Mouse (Mus musculus) heart, embryonic 11.5 days (tissue): Measurements from ENCODE around the gene Lrrc1. TPM values are rescaled to one million over a fixed set of nuclear protein-coding genes. Genes with fewer than 3 reads are reported as not detected.

Experiments used
- ATAC-seq: fragments of 200-750 bp; cut with Nextera tagmentation; replicated peaks from 2 replicates; pipeline ENCODE4 v1.8.0; 2017; ENCODE audit warnings: moderate library complexity; ENCODE audit not compliant: insufficient number of reproducible peaks, low FRiP score, low TSS enrichment
- H3K27ac ChIP-seq: fragments of 300-500 bp; sonication (generic); 2 replicates; pipeline ENCODE4 v1.5.1; 2014; ENCODE audit warnings: mild to moderate bottlenecking, low read depth, low read length
- H3K27me3 ChIP-seq: fragments of 300-500 bp; sonication (generic); 2 replicates; pipeline ENCODE4 v1.6.1; 2014; ENCODE audit warnings: mild to moderate bottlenecking, low read length, mixed read lengths; ENCODE audit not compliant: control insufficient read depth, insufficient read depth
- H3K36me3 ChIP-seq: fragments of 300-500 bp; sonication (generic); 2 replicates; pipeline ENCODE4 v1.6.1; 2014; ENCODE audit warnings: mild to moderate bottlenecking, low read length, moderate library complexity, mixed read lengths; ENCODE audit not compliant: control insufficient read depth, insufficient read depth
- H3K4me1 ChIP-seq: fragments of 300-500 bp; sonication (generic); 2 replicates; pipeline ENCODE4 v1.6.1; 2014; ENCODE audit warnings: low read length; ENCODE audit not compliant: control insufficient read depth, insufficient read depth
- H3K4me2 ChIP-seq: fragments of 300-500 bp; sonication (generic); 2 replicates; pipeline ENCODE4 v1.6.1; 2014; ENCODE audit warnings: mild to moderate bottlenecking, moderate library complexity
- H3K4me3 ChIP-seq: fragments of 300-500 bp; sonication (generic); 2 replicates; pipeline ENCODE4 v1.5.1; 2014; ENCODE audit warnings: low read depth, low read length
- H3K9ac ChIP-seq: fragments of 300-500 bp; sonication (generic); 2 replicates; pipeline ENCODE4 v1.6.1; 2014; ENCODE audit warnings: mild to moderate bottlenecking, low read depth, low read length, moderate library complexity
- H3K9me3 ChIP-seq: fragments of 300-500 bp; sonication (generic); replicated peaks from 2 replicates; pipeline ENCODE4 v1.6.1; 2016; ENCODE audit warnings: low read length; ENCODE audit not compliant: control insufficient read depth
- WGBS: fragments of 180-500 bp; shearing (Covaris S2); extraction: QIAGEN DNeasy Blood & Tissue Kit; methylation state at CpG from one replicate; pipeline ENCODE4 v1.1.7; 2014; ENCODE audit not compliant: insufficient replicate concordance; 5-methylcytosine and 5-hydroxymethylcytosine counted together
- polyA plus RNA-seq: library from polyadenylated mRNA; unstranded; fragments of >200 nt; fragmentation: Nextera tagmentation; extraction: Ambion mirVana; gene quantifications from 2 replicates; pipeline ENCODE4 v1.2.1, GENCODE M21; 2014

The Lrrc1 gene
- polyA plus RNA-seq, 1 experiment from 2014 or later = 13.4 TPM

DNA sequence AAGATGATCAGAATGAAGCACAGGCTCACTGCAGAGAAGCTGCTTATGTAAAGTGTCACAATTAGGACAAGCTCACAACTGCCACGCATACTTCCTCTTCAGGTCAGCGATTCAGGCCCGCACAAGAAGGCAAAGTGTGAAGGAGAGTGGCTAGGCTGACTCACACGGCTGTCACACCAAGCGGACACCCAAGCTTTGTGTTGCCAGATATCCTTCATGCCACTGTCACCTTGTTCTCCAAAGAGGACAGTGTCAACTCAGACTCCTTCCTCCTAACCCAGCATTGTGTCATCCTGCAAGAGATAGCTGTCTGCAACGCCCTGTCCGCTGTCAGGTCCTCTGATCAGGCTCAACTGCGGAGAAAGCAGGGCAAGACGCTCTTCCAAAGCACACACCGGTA, 7.3 kb downstream of the Lrrc1 start:
- WGBS = 44% methylated on average over 10 of the region's 10 CpGs
- no peaks in the 10 kb centered on the region for H3K9me3 ChIP-seq

DNA sequence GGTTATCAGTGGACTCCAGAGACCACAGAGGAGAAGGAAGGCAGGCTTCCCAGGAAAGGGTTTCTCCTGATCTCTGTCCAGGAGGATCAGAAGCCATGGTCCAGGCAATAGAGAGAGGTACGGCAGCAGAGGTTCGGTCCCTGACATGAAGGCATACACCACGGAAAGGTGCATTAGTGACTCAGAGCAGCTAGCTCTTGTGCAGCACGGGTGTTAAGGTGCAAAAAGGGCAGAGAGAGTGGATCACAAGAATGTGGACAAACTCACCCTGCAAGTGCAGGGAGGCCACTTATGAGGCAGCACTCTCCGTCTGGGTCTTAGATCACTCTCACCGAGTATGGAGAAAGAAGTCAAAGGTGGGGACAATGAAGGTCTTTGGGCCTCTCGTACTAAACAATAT, 7.8 kb downstream of the Lrrc1 start:
- WGBS = 57% methylated on average over 7 of the region's 7 CpGs
- H3K27ac ChIP-seq = no peak overlapping the region
- H3K9ac ChIP-seq = no peak overlapping the region
- H3K4me1 ChIP-seq = peaks cover 30% of the 10 kb centered on the region
- H3K4me3 ChIP-seq = no peak overlapping the region
- no peak for ATAC-seq
- H3K9me3 ChIP-seq = no peaks in the 10 kb centered on the region
- H3K27me3 ChIP-seq = no peaks in the 10 kb centered on the region
- H3K4me2 ChIP-seq = no peak overlapping the region
- no peaks in the 10 kb centered on the region for H3K36me3 ChIP-seq

More for the DNA sequence above, 7.3 kb downstream of the Lrrc1 start:
- no peak for ATAC-seq
- H3K4me2 ChIP-seq = peak overlapping the region; percentile 6; the same call in 1 of the 2 replicates
- no peaks in the 10 kb centered on the region for H3K27me3 ChIP-seq
- no peak overlapping the region for H3K4me3 ChIP-seq
- H3K4me1 ChIP-seq = peaks cover 30% of the 10 kb centered on the region
- H3K36me3 ChIP-seq = no peaks in the 10 kb centered on the region
- H3K27ac ChIP-seq = no peak overlapping the region
- no peak overlapping the region for H3K9ac ChIP-seq

DNA sequence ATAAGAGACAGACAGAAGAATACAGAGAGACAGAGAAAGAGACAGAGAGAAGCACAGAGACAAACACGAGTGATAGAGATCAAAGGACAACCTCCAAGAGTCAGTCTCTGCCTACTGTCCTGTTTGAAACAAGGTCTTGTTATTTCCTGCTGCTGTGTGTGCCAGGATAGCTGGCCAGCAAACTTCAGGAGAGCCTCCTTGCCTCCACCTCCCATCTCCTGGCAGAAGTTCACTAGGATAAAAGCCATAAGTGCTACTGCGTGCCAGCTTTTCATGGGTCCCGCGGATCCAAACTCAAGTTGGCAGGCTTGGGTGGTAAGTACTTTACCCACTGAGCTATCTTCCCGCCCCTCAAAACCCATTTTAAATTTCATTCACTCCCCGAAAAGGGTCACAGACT, 8.4 kb downstream of the Lrrc1 start:
- Histone ChIP-seq H3K27me3 (no peaks in the 10 kb centered on the region), H3K4me1 (peaks cover 30% of the 10 kb centered on the region), H3K27ac (no peak overlapping the region), H3K9ac (no peak overlapping the region), H3K36me3 (no peaks in the 10 kb centered on the region), H3K9me3 (no peaks in the 10 kb centered on the region), H3K4me2 (no peak overlapping the region), H3K4me3 (no peak overlapping the region)
- ATAC-seq = no peak
- WGBS = 70% methylated on average over 6 of the region's 6 CpGs

DNA sequence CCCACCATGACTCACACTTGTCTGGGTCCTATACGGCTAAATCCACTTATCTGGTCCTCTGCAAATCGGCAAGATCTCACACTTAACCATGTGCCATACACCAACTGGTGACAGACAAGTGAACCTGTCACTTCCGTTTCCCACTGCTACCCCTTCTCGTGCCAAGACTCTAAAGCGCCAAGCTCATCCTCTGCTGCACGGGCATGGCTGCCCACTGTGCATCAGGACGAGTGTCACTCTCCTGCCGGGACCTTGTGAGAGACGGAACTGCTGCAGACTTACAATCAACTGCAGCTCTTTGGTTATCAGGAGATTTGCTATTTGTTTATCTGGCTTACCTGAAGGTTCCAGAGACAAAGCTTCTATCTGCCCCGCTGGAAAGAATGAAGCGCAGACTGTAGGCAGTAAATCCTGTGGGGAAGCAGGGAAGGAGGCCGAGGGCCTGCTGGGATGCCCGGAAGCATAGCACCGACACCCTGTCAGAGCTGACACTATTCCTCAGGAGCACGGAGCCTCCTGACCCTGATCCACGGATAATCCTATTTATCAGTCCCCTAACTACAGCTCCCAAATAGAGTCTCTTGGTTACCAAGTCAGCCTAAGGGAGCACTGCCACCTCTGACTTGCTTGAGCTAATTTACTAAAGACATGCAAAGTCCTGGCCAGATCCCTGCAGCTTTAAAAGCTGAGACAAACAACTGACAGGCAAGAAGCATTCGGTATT, 9.5 kb downstream of the Lrrc1 start:
- Histone ChIP-seq H3K4me1 (peaks cover 34% of the 10 kb centered on the region), H3K9me3 (no peaks in the 10 kb centered on the region), H3K9ac (peak overlapping the region; percentile 39; the same call in 1 of the 2 replicates), H3K4me3 (0 out of 2 replicates have a peak overlapping the region, but pooled peaks have one; percentile 12), H3K36me3 (no peaks in the 10 kb centered on the region), H3K27ac (peak overlapping the region; percentile 15; the same call in 1 of the 2 replicates), H3K27me3 (no peaks in the 10 kb centered on the region), H3K4me2 (peak overlapping the region; percentile 50)
- 11% methylated on average over 17 of the region's 17 CpGs for WGBS
- ATAC-seq = no peak

DNA sequence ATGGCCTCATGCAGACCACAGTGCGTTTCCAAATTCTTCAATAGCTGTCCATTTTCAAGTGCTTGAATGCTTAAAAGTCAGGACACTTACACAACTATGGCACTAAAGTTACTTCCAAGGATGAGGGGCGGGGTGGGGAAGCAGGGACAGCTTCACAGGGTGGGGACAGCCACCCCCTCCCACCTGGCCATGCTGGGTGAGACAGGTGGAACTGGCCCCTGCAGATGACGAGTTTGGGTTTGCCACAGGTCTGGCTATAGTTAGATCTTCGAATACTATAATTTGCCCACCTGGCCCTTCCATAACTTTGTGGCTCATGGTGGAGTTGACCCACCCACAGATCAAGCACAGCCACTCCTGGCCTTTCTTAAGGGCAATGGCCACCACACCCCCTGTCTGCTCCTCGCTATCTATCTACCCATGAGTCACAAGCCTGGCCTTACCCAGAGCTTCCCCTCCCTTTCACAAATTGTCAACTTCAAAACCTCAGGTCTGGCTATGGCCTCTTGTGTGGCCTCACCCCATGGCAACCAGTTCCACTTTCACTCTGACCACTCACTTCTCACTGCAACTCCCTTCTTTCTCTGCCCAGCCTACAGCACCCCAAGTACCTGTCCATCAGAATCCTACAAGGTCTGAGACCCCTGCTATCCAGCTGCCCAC, 16.2 kb downstream of the Lrrc1 start:
- whole genome bisulfite sequencing = 70% methylated on average over 5 of the region's 5 CpGs
- no peak for ATAC-seq
- Histone ChIP-seq H3K36me3 (no peaks in the 10 kb centered on the region), H3K9me3 (no peaks in the 10 kb centered on the region), H3K9ac (no peak overlapping the region), H3K4me2 (no peak overlapping the region), H3K27me3 (no peaks in the 10 kb centered on the region), H3K27ac (no peak overlapping the region), H3K4me1 (peaks cover 30% of the 10 kb centered on the region), H3K4me3 (no peak overlapping the region)

DNA sequence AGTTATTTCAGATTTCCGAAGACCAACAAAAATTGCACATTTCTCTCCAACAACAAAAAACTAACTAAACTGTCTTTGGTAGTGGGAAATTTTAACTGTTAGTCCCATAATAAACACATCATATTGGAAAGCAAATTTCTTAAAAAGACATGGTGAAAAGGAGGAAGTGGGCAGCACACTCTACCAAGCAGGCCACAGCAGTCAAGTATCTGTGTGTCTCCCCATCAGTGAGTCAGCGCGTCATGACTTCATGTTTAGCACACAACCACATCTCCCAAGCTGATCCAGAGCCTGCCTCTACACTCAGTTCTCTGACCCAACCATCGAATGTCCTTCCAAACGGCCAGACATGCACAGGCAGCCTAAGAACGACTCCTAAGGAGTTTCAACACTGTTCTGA, 17.5 kb downstream of the Lrrc1 start:
- Histone ChIP-seq H3K4me3 (no peak overlapping the region), H3K9me3 (no peaks in the 10 kb centered on the region), H3K9ac (no peak overlapping the region), H3K4me2 (no peak overlapping the region), H3K36me3 (no peaks in the 10 kb centered on the region), H3K27ac (no peak overlapping the region), H3K27me3 (no peaks in the 10 kb centered on the region), H3K4me1 (peaks cover 30% of the 10 kb centered on the region)
- 69% methylated on average over 6 of the region's 6 CpGs for WGBS
- ATAC-seq = no peak

DNA sequence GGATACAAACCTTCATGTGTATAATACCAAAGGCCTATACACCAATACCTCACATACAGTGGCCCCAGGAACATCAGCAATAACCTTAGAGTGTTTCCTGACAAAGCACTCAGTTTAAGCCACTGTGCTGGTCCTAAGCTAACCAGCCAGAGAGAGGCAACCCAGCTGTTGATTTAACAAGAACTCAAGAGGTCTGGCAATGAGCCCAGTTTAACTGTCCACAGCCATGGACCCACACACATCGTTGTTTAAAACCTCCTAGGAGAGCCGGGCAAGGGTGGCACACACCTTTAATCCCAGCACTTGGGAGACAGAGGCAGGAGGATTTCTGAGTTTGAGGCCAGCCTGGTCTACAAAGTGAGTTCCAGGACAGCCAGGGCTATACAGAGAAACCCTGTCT, 18.0 kb downstream of the Lrrc1 start:
- Histone ChIP-seq H3K9me3 (no peaks in the 10 kb centered on the region), H3K4me2 (no peak overlapping the region), H3K27ac (no peak overlapping the region), H3K36me3 (no peaks in the 10 kb centered on the region), H3K4me1 (peaks cover 30% of the 10 kb centered on the region), H3K9ac (no peak overlapping the region), H3K27me3 (no peaks in the 10 kb centered on the region), H3K4me3 (no peak overlapping the region)
- 19% methylated on average over 2 of the region's 2 CpGs for WGBS
- ATAC-seq = no peak

DNA sequence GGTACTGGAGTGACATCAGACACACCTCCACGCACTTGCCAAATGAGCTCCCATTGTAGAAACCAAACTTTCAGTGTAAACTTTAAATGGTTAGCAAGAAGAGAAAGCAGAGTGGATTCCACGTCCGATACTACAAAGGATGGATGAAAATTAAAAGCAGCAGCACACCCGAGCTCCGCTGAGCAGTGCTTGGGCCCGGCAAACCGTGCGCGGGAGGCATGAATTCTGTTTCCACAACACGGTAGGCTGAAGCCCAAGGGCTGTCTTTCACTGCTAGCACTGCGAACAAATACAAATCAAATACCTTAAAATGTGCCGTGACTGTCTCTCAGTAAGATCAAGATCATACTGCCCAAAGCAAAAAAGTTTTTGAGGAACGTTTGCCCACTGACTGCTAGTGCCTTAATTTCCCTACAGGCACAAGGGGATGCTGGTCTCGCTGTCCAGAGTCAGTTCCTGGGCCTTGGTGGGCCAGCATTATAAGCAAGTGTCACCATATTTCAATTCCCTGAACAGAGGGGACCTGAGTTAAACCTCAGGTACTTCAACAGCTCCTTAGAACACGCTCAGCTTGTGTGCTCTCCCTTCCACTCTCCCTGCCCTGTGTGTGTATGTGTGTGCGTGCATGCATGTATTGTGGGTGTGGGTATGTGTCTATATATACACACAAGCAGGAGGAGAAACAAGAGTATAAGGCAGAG, 18.9 kb downstream of the Lrrc1 start:
- Histone ChIP-seq H3K4me1 (peaks cover 30% of the 10 kb centered on the region), H3K9me3 (no peaks in the 10 kb centered on the region), H3K27ac (no peak overlapping the region), H3K4me2 (no peak overlapping the region), H3K4me3 (no peak overlapping the region), H3K9ac (no peak overlapping the region), H3K36me3 (no peaks in the 10 kb centered on the region), H3K27me3 (no peaks in the 10 kb centered on the region)
- 87% methylated on average over 16 of the region's 16 CpGs for WGBS
- no peak for ATAC-seq
